Mouse (Mus musculus) ES-E14 (cell line): ENCODE data around the gene Map7d1. TPM values are rescaled to one million over a fixed set of nuclear protein-coding genes. Genes with fewer than 3 reads are reported as not detected.
A peak's percentile ranks its signal among the peaks of the same experiment; 100 is the strongest.

ENCODE experiments used
- DNase-seq: peaks from one replicate; pipeline ENCODE4 v3.0.0-alpha.2; 2013; ENCODE audit warnings: low read depth, low spot score
- H3K27ac ChIP-seq: 2 replicates; pipeline ENCODE4 v1.5.1; 2012; ENCODE audit warnings: low read depth, mild to moderate bottlenecking, low read length, moderate library complexity, mixed read lengths; ENCODE audit not compliant: poor library complexity, insufficient read depth, severe bottlenecking
- H3K36me3 ChIP-seq: 2 replicates; pipeline ENCODE4 v1.6.1; 2012; ENCODE audit warnings: mild to moderate bottlenecking, low read length, moderate library complexity, mixed read lengths; ENCODE audit not compliant: control insufficient read depth, poor library complexity, insufficient read depth, severe bottlenecking
- H3K4me1 ChIP-seq, 2 experiments: fragments of 150-350 bp in 1 of 2; sonication (generic) in 1 of 2; 2 replicates each; pipeline ENCODE4 v1.6.1; 2012; ENCODE audit warnings: low read length in 2 of 2, mild to moderate bottlenecking in 1 of 2, mixed read lengths in 1 of 2; ENCODE audit not compliant: control insufficient read depth in 2 of 2, insufficient read depth in 2 of 2, poor library complexity in 1 of 2
- H3K4me3 ChIP-seq, 2 experiments: fragments of 150-350 bp in 1 of 2; sonication (generic) in 1 of 2; 2 replicates each; pipeline ENCODE4 v1.5.1; 2012; ENCODE audit warnings: low read length in 2 of 2, low read depth in 1 of 2, mild to moderate bottlenecking in 1 of 2, mixed read lengths in 1 of 2; ENCODE audit not compliant: insufficient read depth in 1 of 2, poor library complexity in 1 of 2, severe bottlenecking in 1 of 2
- H3K9ac ChIP-seq: 2 replicates; pipeline ENCODE4 v1.6.1; 2012; ENCODE audit warnings: low read depth, mild to moderate bottlenecking, low read length, mixed read lengths; ENCODE audit not compliant: poor library complexity, insufficient read depth, severe bottlenecking
- H3K9me3 ChIP-seq: fragments of 150-350 bp; sonication (generic); 2 replicates; pipeline ENCODE4 v1.6.1; 2012; ENCODE audit warnings: low read depth, mild to moderate bottlenecking, low read length; ENCODE audit not compliant: control insufficient read depth, insufficient read depth
- CHD2 ChIP-seq: IDR thresholded peaks from 2 replicates; pipeline ENCODE4 v1.6.1; 2014; ENCODE audit warnings: mild to moderate bottlenecking, low read depth, low read length, inconsistent platforms
- HCFC1 ChIP-seq: IDR thresholded peaks from 2 replicates; pipeline ENCODE4 v1.6.1; 2012; ENCODE audit warnings: low read length, inconsistent platforms, borderline replicate concordance; ENCODE audit not compliant: insufficient read depth
- MAFK ChIP-seq: IDR thresholded peaks from 2 replicates; pipeline ENCODE4 v1.6.1; 2014; ENCODE audit warnings: mild to moderate bottlenecking, low read depth, low read length, inconsistent platforms; ENCODE audit not compliant: insufficient read depth
- ZC3H11A ChIP-seq: IDR thresholded peaks from 2 replicates; pipeline ENCODE4 v1.6.1; 2012; ENCODE audit warnings: low read depth, mild to moderate bottlenecking, inconsistent platforms, low read length, borderline replicate concordance
- ZNF384 ChIP-seq: IDR thresholded peaks from 2 replicates; pipeline ENCODE4 v1.6.1; 2012; ENCODE audit warnings: low read depth, low read length, inconsistent platforms
- in situ Hi-C, 2 experiments: fragments of 600-800 bp; cut with MboI; formaldehyde crosslinking; loops; one replicate each; pipeline ENCODE4 v1.15.1; 2025; ENCODE audit warnings: low sequenced_read_pairs in 2 of 2, inconsistent platforms in 1 of 2; ENCODE audit not compliant: unreplicated experiment in 2 of 2
- total RNA-seq: library from RNA; depleted of rRNA; stranded (reverse); fragments of 300-350 nt; gene quantifications from 2 replicates; pipeline ENCODE4 v1.2.3, GENCODE M21; 2012

Map7d1 gene
- total RNA-seq, 1 experiment, result 27.1 TPM

DNA sequence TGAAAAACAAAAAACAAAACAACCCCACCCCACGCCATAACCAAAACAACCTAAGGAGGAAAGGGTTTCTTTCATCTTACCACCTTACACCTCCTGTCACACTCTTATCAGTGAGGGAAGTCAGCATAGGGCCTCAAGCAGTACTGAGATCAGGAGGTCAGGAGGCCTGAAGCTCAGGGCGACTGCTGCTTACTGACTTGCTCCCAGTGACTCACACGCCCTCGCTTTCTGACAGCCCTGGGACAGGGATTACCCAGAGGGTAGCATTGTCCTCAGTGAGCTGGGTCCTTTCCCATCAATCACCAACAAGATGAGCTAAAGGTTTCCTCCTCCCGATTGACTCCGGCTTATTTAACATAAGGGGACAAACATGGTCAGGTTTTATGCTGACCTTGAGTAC is 49.1 kb downstream of the Map7d1 start:
- Histone ChIP-seq H3K9me3 (no peaks in the 10 kb centered on the region), H3K27ac (no peak overlapping the region), H3K9ac (no peak overlapping the region), H3K36me3 (no peaks in the 10 kb centered on the region), H3K4me3 (no peak overlapping the region), H3K4me1 (peaks cover 11 to 13% of the 10 kb centered on the region in 2 experiments)
- TF ChIP-seq HCFC1, result no peak
- TF ChIP-seq CHD2, result no peak
- no peak for TF ChIP-seq ZC3H11A
- no peak for TF ChIP-seq MAFK
- in situ Hi-C loops, result no loop called here
- no peak for DNase-seq

DNA sequence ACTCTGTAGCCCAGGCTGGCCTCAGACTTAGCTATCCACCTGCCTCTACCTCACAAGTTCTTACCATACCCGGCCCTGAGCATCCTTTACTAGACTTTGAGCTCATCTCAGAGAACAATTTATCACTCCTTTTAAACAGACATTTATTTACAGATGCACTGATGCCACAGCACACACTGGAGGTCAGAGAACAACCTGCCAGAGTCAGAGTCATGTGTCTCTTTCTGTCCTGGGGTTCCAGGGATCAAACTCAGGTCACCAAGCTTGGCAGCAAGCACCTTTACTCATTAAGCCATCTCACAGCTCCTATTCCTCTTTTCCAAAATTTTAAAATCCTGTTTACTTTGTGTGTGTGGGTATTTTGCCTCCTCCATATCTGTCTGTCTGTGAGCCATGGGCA is 50.8 kb downstream of the Map7d1 start:
- Histone ChIP-seq H3K36me3 (peaks cover 3% of the 10 kb centered on the region; the same call in 1 of the 2 replicates), H3K4me1 (peaks cover 11 to 17% of the 10 kb centered on the region in 2 experiments), H3K27ac (no peak overlapping the region), H3K9me3 (no peaks in the 10 kb centered on the region), H3K9ac (no peak overlapping the region), H3K4me3 (no peak overlapping the region)
- no peak for DNase-seq
- no peak for TF ChIP-seq MAFK
- no peak for TF ChIP-seq ZNF384
- no peak for TF ChIP-seq HCFC1
- TF ChIP-seq CHD2, result no peak
- TF ChIP-seq ZC3H11A, result no peak
- in situ Hi-C loops, result no loop called here

DNA sequence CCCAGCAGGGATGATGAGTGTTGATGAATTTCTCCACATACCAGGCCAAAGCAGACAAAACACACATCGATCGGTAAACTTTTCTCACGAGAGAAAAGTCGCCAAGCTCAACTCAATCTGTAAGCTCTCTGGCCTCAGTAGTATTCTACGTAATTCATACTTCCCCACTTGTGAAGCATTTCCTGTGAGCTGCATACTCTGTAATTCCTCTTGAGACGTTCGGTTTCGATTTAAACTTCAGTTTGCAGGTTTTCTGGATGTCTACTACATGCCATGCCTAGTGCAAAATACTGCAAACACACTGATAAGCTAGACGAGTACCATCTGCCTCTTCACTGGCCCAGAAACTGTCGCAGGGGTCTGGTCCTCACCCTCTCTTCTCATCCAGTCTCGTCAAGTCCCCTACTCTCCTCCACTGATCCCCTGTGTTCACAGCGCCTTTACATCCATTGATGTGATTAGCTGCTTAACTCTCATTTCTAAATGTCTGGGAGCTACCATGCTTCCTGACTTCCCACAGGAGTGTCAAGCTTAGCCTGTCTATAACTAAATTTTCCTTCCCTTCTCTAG is 51.4 kb downstream of the Map7d1 start:
- Histone ChIP-seq H3K4me3 (no peak overlapping the region), H3K9me3 (no peaks in the 10 kb centered on the region), H3K36me3 (peaks cover 3% of the 10 kb centered on the region; the same call in 1 of the 2 replicates), H3K27ac (no peak overlapping the region), H3K4me1 (peaks cover 11 to 17% of the 10 kb centered on the region in 2 experiments), H3K9ac (no peak overlapping the region)
- no peak for DNase-seq
- TF ChIP-seq HCFC1 (no peak), CHD2 (no peak), MAFK (no peak), ZC3H11A (no peak), ZNF384 (no peak)
- in situ Hi-C loops, result no loop called here

DNA sequence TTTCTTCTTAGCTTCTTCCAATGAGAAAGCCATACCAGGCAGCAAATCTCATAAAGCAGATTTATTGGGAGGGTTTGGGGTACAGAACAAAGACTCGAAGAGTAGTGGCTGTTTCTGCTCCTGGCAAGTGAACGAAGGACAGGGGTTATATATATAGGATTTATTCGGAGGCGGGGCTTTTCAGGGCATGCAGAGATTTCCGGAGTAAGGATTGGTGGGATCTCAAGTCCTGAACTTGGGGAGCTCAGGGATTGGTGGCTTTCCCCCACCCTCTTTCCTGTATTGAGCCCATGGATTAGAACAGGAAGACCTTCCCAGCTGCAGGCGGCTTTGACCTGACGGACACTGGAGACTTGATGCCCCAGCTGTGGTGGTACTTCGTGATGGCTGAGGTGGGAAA is 52.1 kb downstream of the Map7d1 start:
- TF ChIP-seq ZC3H11A (no peak), CHD2 (no peak), MAFK (no peak), ZNF384 (no peak), HCFC1 (no peak)
- in situ Hi-C loops, result no loop called here
- Histone ChIP-seq H3K27ac (no peak overlapping the region), H3K36me3 (peaks cover 5% of the 10 kb centered on the region; the same call in 1 of the 2 replicates), H3K4me1 (peaks cover 11 to 20% of the 10 kb centered on the region in 2 experiments), H3K4me3 (0 out of 4 replicates have a peak overlapping the region, but pooled peaks of 1 of the 2 experiments have one; percentile 78), H3K9me3 (no peaks in the 10 kb centered on the region), H3K9ac (no peak overlapping the region)
- peak; percentile 52 for DNase-seq

DNA sequence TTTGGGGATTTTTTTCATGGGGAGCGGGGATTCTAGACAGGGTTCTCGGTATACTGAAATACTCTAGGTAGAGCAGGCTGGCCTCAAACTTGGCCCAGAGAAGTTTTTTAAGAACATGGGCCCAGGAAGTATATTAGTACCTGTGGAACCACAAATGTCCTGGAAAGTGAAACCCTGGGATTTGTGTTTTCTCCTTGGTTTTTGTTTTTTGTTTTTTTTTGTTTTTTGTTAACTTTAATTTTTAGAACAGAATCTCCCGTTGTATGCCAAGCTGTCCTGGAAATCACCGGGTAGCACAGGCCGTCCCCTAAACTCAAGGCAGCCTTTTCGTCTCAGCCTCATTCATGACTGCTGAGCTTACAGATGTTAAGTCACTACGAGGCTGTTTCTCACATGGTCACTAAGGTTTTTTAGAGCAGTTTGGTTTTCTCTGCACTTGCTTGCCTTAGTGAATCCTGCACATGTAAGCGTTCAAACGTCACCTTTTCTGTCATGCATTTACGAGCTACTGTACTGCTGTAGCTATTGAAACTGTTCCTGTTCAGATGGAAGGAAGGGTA is 52.7 kb downstream of the Map7d1 start:
- H3K9ac ChIP-seq, result peak overlapping the region; percentile 55; the same call in 1 of the 2 replicates
- H3K9me3 ChIP-seq, result no peaks in the 10 kb centered on the region
- TF ChIP-seq HCFC1 (no peak), ZNF384 (no peak), ZC3H11A (no peak), MAFK (no peak), CHD2 (no peak)
- DNase-seq, result no peak
- H3K36me3 ChIP-seq, result peaks cover 5% of the 10 kb centered on the region; the same call in 1 of the 2 replicates
- peak overlapping the region; percentile 58 to 78; a peak in 3 of 4 replicates for H3K4me3 ChIP-seq
- in situ Hi-C loops, result no loop called here
- peak overlapping the region; percentile 74; the same call in 1 of the 2 replicates for H3K27ac ChIP-seq
- peaks cover 11 to 20% of the 10 kb centered on the region in 2 experiments for H3K4me1 ChIP-seq
